Mouse (Mus musculus): ENCODE measurements around the gene Sox9.

Sox9 gene

GRCm38 (mm10) chr11:112798831-112799382 lies 16.9 kb downstream of the Sox9 start:
- in situ Hi-C loops (cut with MboI, MseI): no loop called here

- in situ Hi-C loops (cut with MboI, MseI): no loop called here
Observed at GRCm38 (mm10) chr11:112801189-112801818, 19.3 kb downstream of the Sox9 start.

- in situ Hi-C loops (cut with MboI, MseI): no loop called here
Observed at GRCm38 (mm10) chr11:112807838-112808506, 25.9 kb downstream of the Sox9 start.

- in situ Hi-C loops (cut with MboI, MseI): loop anchor here (10.0 kb wide), 1 partner anchor 1896 kb away; no protein-coding TSS in a partner anchor
Observed at GRCm38 (mm10) chr11:112810447-112811151, 28.6 kb downstream of the Sox9 start.

GRCm38 (mm10) chr11:112811152-112811871 lies 29.3 kb downstream of the Sox9 start:
- in situ Hi-C loops (cut with MboI, MseI): loop anchor here (10.0 kb wide), 1 partner anchor 1897 kb away; no protein-coding TSS in a partner anchor

- in situ Hi-C loops (cut with MboI, MseI): loop anchor here (10.0 kb wide), 1 partner anchor 1903 kb away; no protein-coding TSS in a partner anchor
Observed at GRCm38 (mm10) chr11:112817829-112818650, 36.0 kb downstream of the Sox9 start.

GRCm38 (mm10) chr11:112818651-112819270 lies 36.7 kb downstream of the Sox9 start:
- in situ Hi-C loops (cut with MboI, MseI): loop anchor here (10.0 kb wide), 1 partner anchor 1904 kb away; no protein-coding TSS in a partner anchor

GRCm38 (mm10) chr11:112821536-112821935 lies 39.5 kb downstream of the Sox9 start:
- in situ Hi-C loops (cut with MboI, MseI): no loop called here

- in situ Hi-C loops (cut with MboI, MseI): no loop called here
Observed at GRCm38 (mm10) chr11:112824146-112824545, 42.1 kb downstream of the Sox9 start.

- in situ Hi-C loops (cut with MboI, MseI): no loop called here
Observed at GRCm38 (mm10) chr11:112826193-112827043, 44.4 kb downstream of the Sox9 start.

- in situ Hi-C loops (cut with MboI, MseI): no loop called here
Observed at GRCm38 (mm10) chr11:112827044-112827347, 45.0 kb downstream of the Sox9 start.

- in situ Hi-C loops (cut with MboI, MseI): no loop called here
Observed at GRCm38 (mm10) chr11:112828553-112829287, 46.7 kb downstream of the Sox9 start.

- in situ Hi-C loops (cut with MboI, MseI): no loop called here
Observed at GRCm38 (mm10) chr11:112834245-112835005, 52.4 kb downstream of the Sox9 start.

GRCm38 (mm10) chr11:112835468-112836092 lies 53.6 kb downstream of the Sox9 start:
- in situ Hi-C loops (cut with MboI, MseI): no loop called here

Measured in regulatory T cell (primary cell).